Mouse (Mus musculus) hindbrain, embryonic 11.5 days (tissue): ENCODE results near the gene Faap20. TPM values are rescaled to one million over a fixed set of nuclear protein-coding genes. Genes with fewer than 3 reads are reported as not detected.

Experiments
- ATAC-seq: fragments of 200-750 bp; cut with Nextera tagmentation; 2 replicates; pipeline ENCODE4 v1.8.0; 2017; ENCODE audit warnings: mild to moderate bottlenecking, moderate TSS enrichment, moderate library complexity; ENCODE audit not compliant: low FRiP score
- DNase-seq: peaks from one replicate; pipeline ENCODE4 v3.0.0-alpha.2; 2015; ENCODE audit warnings: low spot score
- H3K27ac ChIP-seq: fragments of 300-500 bp; sonication (generic); 2 replicates; pipeline ENCODE4 v1.5.1; 2014; ENCODE audit warnings: mild to moderate bottlenecking, low read depth, low read length
- H3K27me3 ChIP-seq: fragments of 300-500 bp; sonication (generic); 2 replicates; pipeline ENCODE4 v1.6.1; 2014; ENCODE audit warnings: mild to moderate bottlenecking, low read length, moderate library complexity, mixed read lengths; ENCODE audit not compliant: control insufficient read depth, insufficient read depth
- H3K36me3 ChIP-seq: fragments of 300-500 bp; sonication (generic); 2 replicates; pipeline ENCODE4 v1.6.1; 2014; ENCODE audit warnings: mild to moderate bottlenecking, low read length, moderate library complexity, mixed read lengths; ENCODE audit not compliant: control insufficient read depth, insufficient read depth
- H3K4me1 ChIP-seq: fragments of 300-500 bp; sonication (generic); replicated peaks from 2 replicates; pipeline ENCODE4 v1.6.1; 2014; ENCODE audit warnings: low read length, mixed read lengths; ENCODE audit not compliant: control insufficient read depth, insufficient read depth
- H3K4me2 ChIP-seq: fragments of 300-500 bp; sonication (generic); replicated peaks from 2 replicates; pipeline ENCODE4 v1.6.1; 2014; ENCODE audit warnings: mild to moderate bottlenecking, low read depth, low read length
- H3K4me3 ChIP-seq: fragments of 300-500 bp; sonication (generic); 2 replicates; pipeline ENCODE4 v1.5.1; 2014; ENCODE audit warnings: low read depth, low read length
- H3K9ac ChIP-seq: fragments of 300-500 bp; sonication (generic); 2 replicates; pipeline ENCODE4 v1.6.1; 2014; ENCODE audit warnings: low read depth, low read length
- H3K9me3 ChIP-seq: fragments of 300-500 bp; sonication (generic); 2 replicates; pipeline ENCODE4 v1.6.1; 2016; ENCODE audit warnings: low read length; ENCODE audit not compliant: control insufficient read depth
- WGBS: fragments of 180-500 bp; shearing (Covaris S2); extraction: QIAGEN DNeasy Blood & Tissue Kit; methylation state at CpG from one replicate; pipeline ENCODE4 v1.1.7; 2014; 5-methylcytosine and 5-hydroxymethylcytosine counted together
- polyA plus RNA-seq: library from polyadenylated mRNA; unstranded; fragments of >200 nt; fragmentation: Nextera tagmentation; extraction: Ambion mirVana; gene quantifications from 2 replicates; pipeline ENCODE4 v1.2.1, GENCODE M21; 2014

Faap20 gene
- polyA plus RNA-seq, 1 experiment from 2014 or later: 99.0 TPM

DNA sequence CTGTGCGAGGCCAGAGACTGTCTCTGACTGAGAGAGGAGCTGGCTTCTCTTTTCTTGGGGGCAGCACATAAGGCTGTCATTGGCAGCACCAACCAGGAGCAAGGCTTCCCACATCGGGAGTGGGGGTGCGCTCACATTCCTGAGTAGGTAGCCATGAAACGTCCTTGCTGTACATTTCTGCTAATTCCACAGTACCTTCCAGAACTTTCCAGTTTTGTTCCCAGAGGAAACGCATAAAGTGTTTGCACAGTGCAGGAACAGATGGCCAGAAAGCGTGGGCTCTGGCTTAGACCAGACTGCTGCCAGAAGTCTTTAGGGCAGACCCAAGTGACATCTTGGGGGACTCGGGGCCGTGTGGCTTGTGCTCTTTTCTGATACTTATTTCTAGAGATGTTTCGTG lies 34.0 kb downstream of the Faap20 start:
- DNase-seq: no peak

DNA sequence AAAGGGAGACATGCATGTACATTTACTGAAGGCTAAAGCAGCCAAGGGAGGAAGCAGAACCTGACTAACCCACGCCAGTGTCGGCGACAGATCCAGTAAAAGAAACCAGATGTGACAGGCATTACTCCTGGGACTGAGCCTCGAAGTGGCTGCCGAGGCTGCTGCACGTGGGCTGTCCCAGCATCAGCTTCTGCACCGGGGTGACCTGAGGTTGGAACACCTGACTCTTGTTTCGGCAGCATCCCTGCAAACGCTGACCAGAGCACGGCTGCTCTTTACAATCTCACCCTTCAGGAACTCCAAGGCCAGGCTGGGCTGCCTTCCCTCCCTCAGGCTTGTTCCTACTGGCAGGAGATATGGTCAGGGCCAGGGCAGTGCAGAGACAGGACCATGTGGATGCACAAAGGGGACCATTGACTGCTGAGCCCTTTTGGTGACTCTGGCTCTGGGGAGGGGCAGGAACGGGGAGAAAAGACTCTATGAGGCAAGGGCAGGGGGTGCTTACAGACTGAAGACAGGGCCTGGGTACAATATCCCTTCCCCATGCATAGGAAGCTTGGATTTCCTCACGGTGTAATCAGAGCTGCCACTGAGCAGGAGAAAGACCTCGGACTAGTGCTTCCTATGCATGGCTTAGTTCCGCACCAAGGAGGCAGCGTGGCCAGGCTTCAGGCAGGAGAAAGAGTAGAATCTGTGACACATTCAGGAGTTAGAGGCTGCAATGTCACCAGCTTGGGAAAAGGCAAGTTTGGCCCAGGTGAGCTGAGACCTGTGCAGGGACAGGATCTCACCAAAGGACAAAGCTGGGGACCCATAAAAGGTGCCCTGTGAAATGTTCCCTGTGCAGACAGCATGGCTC lies 35.1 kb downstream of the Faap20 start:
- 68% methylated on average over 15 of the region's 15 CpGs for WGBS
- Histone ChIP-seq H3K9me3 (no peaks in the 10 kb centered on the region), H3K4me3 (no peak overlapping the region), H3K4me1 (no peaks in the 10 kb centered on the region), H3K36me3 (no peaks in the 10 kb centered on the region), H3K27ac (no peak overlapping the region), H3K9ac (peak overlapping the region; percentile 11; the same call in 1 of the 2 replicates), H3K4me2 (no peak overlapping the region), H3K27me3 (no peaks in the 10 kb centered on the region)
- ATAC-seq (no peak), DNase-seq (no peak)

More for the DNA sequence above, 34.0 kb downstream of the Faap20 start:
- no peak for ATAC-seq
- H3K4me1 ChIP-seq: no peaks in the 10 kb centered on the region
- H3K9me3 ChIP-seq: no peaks in the 10 kb centered on the region
- peak overlapping the region; percentile 25 for H3K27ac ChIP-seq
- 64% methylated on average over 9 of the region's 9 CpGs for WGBS
- no peaks in the 10 kb centered on the region for H3K36me3 ChIP-seq
- H3K9ac ChIP-seq: no peak overlapping the region
- H3K4me3 ChIP-seq: no peak overlapping the region
- no peak overlapping the region for H3K4me2 ChIP-seq
- H3K27me3 ChIP-seq: no peaks in the 10 kb centered on the region

DNA sequence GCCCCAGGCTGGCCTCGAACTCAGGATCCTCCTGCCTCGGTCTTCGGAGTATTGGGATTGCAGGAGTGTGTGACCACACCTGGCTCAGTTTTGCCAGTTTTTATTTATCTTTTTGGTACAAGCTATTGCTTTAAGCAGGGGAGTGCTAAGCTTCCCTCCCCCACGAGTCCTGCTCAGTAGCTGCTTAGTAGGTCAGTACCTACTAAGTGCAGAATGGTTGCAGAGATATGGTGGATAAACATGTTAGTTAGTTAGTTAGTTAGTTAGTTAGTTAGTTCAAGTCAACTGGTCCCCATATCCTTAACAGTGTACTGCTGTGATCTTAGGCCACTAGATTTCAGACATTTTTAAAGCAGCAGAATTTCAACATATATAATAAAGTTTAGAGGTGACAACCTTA lies 36.5 kb downstream of the Faap20 start:
- H3K27ac ChIP-seq: no peak overlapping the region
- H3K9me3 ChIP-seq: no peaks in the 10 kb centered on the region
- no peak overlapping the region for H3K4me3 ChIP-seq
- H3K4me1 ChIP-seq: no peaks in the 10 kb centered on the region
- DNase-seq (no peak), ATAC-seq (no peak)
- no peaks in the 10 kb centered on the region for H3K36me3 ChIP-seq
- no peak overlapping the region for H3K9ac ChIP-seq
- WGBS: 97% methylated on average over 4 of the region's 4 CpGs
- H3K27me3 ChIP-seq: no peaks in the 10 kb centered on the region
- H3K4me2 ChIP-seq: no peak overlapping the region

DNA sequence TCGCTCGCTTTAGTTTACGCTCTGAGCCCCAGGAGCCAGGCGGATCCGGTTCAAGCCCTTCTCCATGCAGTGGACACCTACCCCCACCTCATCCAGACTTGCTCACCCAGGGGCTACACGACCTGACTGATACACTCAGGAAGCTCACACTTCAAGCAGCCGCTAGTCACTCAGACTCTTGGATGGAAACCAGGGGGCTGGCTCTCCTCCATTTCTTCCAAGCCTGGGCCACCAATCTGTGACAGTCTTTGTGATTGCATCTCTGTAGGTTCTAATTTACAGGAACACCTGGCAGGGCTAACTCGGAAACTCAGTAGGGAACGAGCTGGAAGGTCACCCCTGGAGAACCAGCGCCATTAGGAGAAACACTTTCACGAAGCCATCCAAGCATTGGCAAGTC lies 38.1 kb downstream of the Faap20 start:
- Histone ChIP-seq H3K27me3 (no peaks in the 10 kb centered on the region), H3K9me3 (no peaks in the 10 kb centered on the region), H3K4me3 (no peak overlapping the region), H3K9ac (no peak overlapping the region), H3K4me1 (no peaks in the 10 kb centered on the region), H3K4me2 (no peak overlapping the region), H3K36me3 (no peaks in the 10 kb centered on the region), H3K27ac (no peak overlapping the region)
- no peak for ATAC-seq
- 91% methylated on average over 11 of the region's 11 CpGs for WGBS
- no peak for DNase-seq

DNA sequence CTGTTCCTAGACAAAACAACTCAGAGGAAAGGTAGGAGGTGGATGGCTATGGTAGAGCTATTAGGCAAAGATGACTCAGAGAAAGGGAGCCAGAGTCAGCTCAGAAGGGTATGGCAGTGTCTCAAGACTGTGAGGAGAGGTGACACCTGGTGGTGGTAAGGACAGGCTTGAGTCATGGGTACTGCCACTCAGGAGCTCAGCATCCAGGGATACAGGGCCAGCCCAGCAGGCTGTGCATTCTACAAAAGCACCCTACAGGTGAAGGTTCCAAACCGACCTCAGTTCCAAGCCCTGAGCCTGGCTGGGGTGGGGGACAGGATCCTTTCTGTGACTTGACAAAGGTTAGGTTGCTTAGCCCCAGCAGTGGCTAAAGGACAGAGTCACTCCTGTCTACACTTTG lies 39.0 kb downstream of the Faap20 start:
- 88% methylated on average over 1 of the region's 1 CpGs for WGBS
- DNase-seq (no peak), ATAC-seq (no peak)
- Histone ChIP-seq H3K9me3 (no peaks in the 10 kb centered on the region), H3K9ac (no peak overlapping the region), H3K4me1 (no peaks in the 10 kb centered on the region), H3K36me3 (no peaks in the 10 kb centered on the region), H3K4me3 (no peak overlapping the region), H3K27ac (no peak overlapping the region), H3K4me2 (no peak overlapping the region), H3K27me3 (no peaks in the 10 kb centered on the region)

DNA sequence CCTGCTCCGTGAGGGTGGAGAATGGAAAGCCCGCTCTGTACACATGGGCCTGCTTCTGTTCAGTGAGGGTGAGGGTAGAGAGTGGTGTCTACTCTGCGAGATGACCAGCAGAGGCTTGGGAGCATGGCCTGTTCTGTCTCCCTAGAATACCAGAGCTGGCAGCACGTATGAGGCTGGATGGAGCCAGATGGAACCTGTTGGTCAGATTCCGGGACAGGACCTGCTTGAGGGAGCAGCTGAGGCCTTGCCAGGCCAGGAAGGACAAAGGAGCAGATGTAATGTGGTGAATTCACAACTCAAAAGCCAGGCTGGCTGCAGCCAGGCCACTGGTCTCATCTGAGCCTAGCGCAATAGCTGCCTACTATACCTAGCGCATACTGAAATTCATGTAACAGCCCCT lies 40.4 kb downstream of the Faap20 start:
- no peak for ATAC-seq
- DNase-seq: no peak

DNA sequence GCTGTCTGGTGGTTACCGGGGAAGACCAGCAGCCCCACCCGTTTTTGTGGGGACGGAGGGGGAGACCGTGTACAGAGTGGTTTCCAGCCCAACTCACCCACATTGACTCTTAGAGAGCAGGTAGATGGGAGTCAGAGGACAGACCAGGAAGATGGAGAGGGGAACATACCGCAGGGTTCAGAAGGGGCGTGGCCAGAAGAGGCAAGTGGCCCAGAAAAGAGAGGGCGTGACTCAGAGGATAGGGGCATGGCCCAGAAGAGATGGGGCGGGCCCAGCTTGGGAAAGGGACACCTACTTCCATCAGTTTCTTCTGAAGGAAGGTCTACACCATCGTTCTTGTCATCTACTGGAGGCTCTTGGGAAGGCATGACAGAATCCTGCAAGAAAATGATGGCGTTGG lies 43.3 kb downstream of the Faap20 start:
- Histone ChIP-seq H3K27ac (no peak overlapping the region), H3K9me3 (no peaks in the 10 kb centered on the region), H3K27me3 (no peaks in the 10 kb centered on the region), H3K4me3 (no peak overlapping the region), H3K9ac (no peak overlapping the region), H3K4me2 (no peak overlapping the region), H3K4me1 (no peaks in the 10 kb centered on the region), H3K36me3 (no peaks in the 10 kb centered on the region)
- no peak for DNase-seq
- WGBS: 91% methylated on average over 10 of the region's 10 CpGs
- ATAC-seq: no peak

More for the DNA sequence above, 40.4 kb downstream of the Faap20 start:
- Histone ChIP-seq H3K36me3 (no peaks in the 10 kb centered on the region), H3K9ac (no peak overlapping the region), H3K9me3 (no peaks in the 10 kb centered on the region), H3K4me3 (no peak overlapping the region), H3K27me3 (no peaks in the 10 kb centered on the region), H3K4me2 (no peak overlapping the region), H3K4me1 (no peaks in the 10 kb centered on the region), H3K27ac (no peak overlapping the region)
- WGBS: 93% methylated on average over 7 of the region's 7 CpGs

DNA sequence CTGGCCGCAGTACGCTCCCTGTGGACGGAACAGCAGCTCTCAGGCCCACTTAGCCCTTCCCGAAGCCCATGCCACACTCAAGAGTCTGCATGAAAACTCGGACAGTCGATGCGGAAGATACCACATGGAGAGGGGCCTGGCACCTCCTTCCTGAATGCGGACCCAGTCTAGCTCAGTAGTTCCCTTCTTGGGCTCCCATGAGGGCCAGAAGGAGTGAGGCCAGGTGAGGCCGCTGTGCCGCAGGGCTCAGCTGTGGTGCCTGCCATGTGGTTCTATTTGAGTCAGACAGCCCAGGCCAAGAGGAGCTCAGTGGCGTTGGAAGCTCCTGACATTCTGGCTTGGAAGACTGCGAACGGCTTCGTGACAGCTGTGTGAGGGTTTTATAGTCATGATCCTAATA lies 44.8 kb downstream of the Faap20 start:
- Histone ChIP-seq H3K4me3 (no peak overlapping the region), H3K4me1 (no peaks in the 10 kb centered on the region), H3K27me3 (no peaks in the 10 kb centered on the region), H3K9ac (no peak overlapping the region), H3K9me3 (no peaks in the 10 kb centered on the region), H3K27ac (no peak overlapping the region), H3K36me3 (no peaks in the 10 kb centered on the region), H3K4me2 (no peak overlapping the region)
- no peak for ATAC-seq
- no peak for DNase-seq
- 94% methylated on average over 14 of the region's 14 CpGs for WGBS

DNA sequence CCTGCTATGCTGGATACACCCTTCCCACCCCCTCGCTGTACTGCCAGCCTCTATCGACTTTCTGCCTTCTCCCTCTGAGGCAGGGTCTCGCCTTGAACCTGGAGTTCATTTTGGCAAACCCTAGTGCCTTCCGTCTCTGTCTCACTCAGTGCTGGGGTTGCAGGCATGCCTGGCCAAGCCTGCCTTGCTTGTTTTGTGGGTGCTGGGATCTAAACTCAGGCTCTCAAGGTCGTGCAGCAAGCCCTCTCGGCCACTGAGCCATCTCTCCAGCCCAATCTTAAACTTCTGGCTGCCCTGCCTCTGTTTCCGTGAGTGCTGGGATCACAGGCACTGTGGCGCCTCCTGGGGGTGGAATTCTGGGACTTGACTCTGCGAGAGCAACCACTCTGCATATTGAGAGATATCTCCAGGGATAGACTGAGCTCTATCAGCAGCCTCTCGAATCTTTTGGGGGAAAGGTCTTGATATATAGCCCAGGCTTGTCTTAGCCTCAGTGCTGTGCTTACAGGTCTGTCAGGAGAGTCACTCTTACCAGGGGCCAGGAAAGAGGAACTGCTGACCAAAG lies 45.5 kb downstream of the Faap20 start:
- H3K27me3 ChIP-seq: no peaks in the 10 kb centered on the region
- H3K4me1 ChIP-seq: no peaks in the 10 kb centered on the region
- H3K4me3 ChIP-seq: no peak overlapping the region
- H3K36me3 ChIP-seq: no peaks in the 10 kb centered on the region
- H3K9ac ChIP-seq: no peak overlapping the region
- H3K27ac ChIP-seq: no peak overlapping the region
- no peaks in the 10 kb centered on the region for H3K9me3 ChIP-seq
- DNase-seq (no peak), ATAC-seq (no peak)
- 79% methylated on average over 10 of the region's 10 CpGs for WGBS
- no peak overlapping the region for H3K4me2 ChIP-seq
